Mouse (Mus musculus) cerebellum, adult 18-20 months (tissue): ENCODE measurements around the gene Galc.

Experiments used
- DNase-seq, 2 experiments: peaks; one replicate each; pipeline ENCODE4 v3.0.0; 2021

The Galc gene

DNA sequence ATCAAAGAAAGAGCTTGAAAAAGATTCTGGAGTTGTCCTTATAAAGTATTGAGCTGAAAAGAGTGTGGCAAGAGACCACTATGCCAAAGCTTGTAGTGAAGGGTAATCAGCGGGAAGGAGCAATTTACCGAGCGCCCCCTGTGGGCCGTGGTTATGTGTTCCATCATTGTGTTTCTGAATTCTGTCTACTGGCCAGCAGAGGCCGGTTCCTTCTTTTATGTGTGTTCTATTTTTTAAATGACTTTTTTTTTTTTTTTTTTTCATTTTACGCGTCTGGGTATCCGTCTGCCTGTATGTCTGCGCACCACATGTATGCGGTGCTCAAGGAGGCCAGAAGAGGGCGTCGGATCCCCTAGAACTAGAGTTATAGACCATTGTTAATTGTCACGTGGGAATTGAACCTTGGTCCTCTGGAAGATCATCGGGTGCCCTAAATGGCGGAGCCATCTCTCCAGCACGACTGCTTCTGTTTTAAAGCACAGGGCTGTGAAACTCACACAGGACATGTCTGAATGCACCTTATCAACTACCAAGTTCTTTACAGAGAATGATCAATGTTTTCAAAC is 78.9 kb downstream of the Galc start:
- no peak for DNase-seq

DNA sequence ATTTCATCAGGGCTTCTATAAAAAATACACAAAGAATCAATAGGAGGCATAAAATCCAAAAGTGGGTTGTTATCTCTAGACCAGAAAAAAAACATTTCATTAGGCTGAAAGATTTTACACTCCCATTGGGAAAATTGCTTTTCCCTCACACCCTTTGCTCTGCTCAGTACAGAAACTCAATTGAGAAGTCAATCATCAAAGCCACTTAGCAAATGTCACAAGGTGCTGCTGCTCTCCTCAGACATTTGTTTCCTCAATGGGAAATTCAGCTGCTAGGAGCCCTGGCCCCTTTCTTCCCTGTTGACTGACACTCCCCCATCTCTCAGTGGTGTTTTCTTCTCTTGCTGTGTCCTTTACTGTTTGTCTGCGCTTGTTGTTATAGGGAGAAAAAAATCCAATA is 79.8 kb downstream of the Galc start:
- DNase-seq, result no peak

DNA sequence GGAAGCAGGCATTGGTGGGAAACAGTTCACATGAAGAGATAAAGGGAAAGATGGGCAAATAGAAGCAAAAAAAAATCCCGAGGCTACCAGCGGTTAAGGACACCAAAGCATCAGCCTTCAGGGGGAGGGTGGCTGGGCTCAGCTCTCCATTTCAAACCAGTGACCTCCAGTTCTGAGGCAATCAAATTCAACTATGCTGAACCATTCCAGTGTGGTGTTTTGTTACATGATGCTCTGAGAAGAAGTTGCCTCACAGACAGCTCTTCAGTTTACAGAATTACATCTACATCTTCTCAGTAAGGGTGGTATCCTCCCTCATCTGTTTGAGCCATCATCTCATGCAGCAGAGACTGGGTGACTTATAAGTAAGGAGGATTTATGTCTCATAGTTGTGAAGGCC is 82.6 kb downstream of the Galc start:
- DNase-seq, result no peak

DNA sequence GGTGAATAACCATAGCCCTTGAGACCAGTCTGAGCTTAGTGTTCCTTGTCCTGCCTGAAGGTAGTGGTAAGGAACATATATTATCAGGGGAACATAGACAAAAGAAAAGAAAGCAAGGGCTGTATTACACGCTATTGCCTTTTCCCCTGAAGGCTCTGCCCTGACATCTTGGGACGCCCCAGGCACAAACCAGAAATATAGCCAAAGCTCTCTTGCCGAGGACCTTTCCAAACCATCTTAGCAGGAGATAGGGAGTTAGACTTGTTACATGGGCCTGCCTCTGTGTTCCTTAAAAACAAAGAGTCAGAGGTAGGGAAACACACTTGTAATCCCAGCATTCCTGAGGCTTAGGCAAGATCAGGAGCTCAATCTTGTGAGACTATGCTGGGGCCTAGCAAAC is 97.4 kb downstream of the Galc start:
- no peak for DNase-seq

DNA sequence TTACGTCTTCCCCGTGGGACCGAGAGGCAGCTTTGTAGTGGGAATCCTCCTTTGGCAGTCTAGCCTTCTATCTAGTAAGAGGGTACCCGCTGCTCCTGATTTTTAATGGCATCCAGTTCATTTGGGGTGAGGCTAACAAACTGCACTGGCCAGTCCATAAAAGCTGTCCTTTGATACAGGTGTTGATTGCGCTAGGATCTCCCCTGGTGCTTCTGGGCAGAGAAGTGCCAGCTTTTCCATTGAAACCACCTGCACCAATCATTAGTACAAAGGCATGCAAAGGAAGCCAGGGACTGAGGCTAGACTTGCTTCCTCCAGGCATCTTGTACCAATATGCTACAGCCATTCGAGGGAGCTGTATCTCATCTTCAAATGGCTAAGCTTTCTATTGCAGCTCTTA is 98.4 kb downstream of the Galc start:
- DNase-seq, result no peak
